Mouse (Mus musculus): ENCODE measurements around the gene 4931406P16Rik.
"Not testable (repeated sequence)": the region's sequence is repeated elsewhere in the genome, so short reads cannot be mapped to it uniquely, and the experiment has no call there.

Gene 4931406P16Rik

GRCm38 (mm10) chr7:34313443-34313875 lies at the start of gene 4931406P16Rik:
4931406P16Rik (minus strand) TSS chr7:34313551.
- DNase-seq = peak; percentile 92 to 95

GRCm38 (mm10) chr7:34355629-34356028 lies 42.3 kb upstream of the 4931406P16Rik start:
- no peak for DNase-seq

GRCm38 (mm10) chr7:34351997-34352396 lies 38.6 kb upstream of the 4931406P16Rik start:
- DNase-seq = peak; percentile 27 to 41

GRCm38 (mm10) chr7:34350166-34350565 lies 36.8 kb upstream of the 4931406P16Rik start:
- DNase-seq = no peak

- no peak for DNase-seq
These were observed 34.7 kb upstream of the 4931406P16Rik start for GRCm38 (mm10) chr7:34348011-34348410.

- DNase-seq = no peak
These were observed 33.7 kb upstream of the 4931406P16Rik start for GRCm38 (mm10) chr7:34347041-34347440.

GRCm38 (mm10) chr7:34346505-34346904 lies 33.2 kb upstream of the 4931406P16Rik start:
- DNase-seq = no peak

GRCm38 (mm10) chr7:34342040-34342793 lies 28.9 kb upstream of the 4931406P16Rik start:
- peak in 1 of 2 experiments; percentile 18 for DNase-seq

GRCm38 (mm10) chr7:34340841-34341240 lies 27.5 kb upstream of the 4931406P16Rik start:
- DNase-seq = no peak

GRCm38 (mm10) chr7:34339164-34339489 lies 25.8 kb upstream of the 4931406P16Rik start:
- no peak for DNase-seq

GRCm38 (mm10) chr7:34338445-34339163 lies 25.3 kb upstream of the 4931406P16Rik start:
- DNase-seq = no peak

- no peak for DNase-seq
These were observed 23.9 kb upstream of the 4931406P16Rik start for GRCm38 (mm10) chr7:34337268-34337667.

- DNase-seq = not testable (repeated sequence)
These were observed 23.2 kb upstream of the 4931406P16Rik start for GRCm38 (mm10) chr7:34336545-34336944.

GRCm38 (mm10) chr7:34327493-34327892 lies 14.1 kb upstream of the 4931406P16Rik start:
- no peak for DNase-seq

- DNase-seq = no peak
These were observed 11.5 kb upstream of the 4931406P16Rik start for GRCm38 (mm10) chr7:34324857-34325256.

GRCm38 (mm10) chr7:34324005-34324404 lies 10.7 kb upstream of the 4931406P16Rik start:
- no peak for DNase-seq

- peak in 1 of 2 experiments; percentile 31 for DNase-seq
These were observed 10.0 kb upstream of the 4931406P16Rik start for GRCm38 (mm10) chr7:34323351-34323750.

GRCm38 (mm10) chr7:34321958-34322357 lies 8.6 kb upstream of the 4931406P16Rik start:
- DNase-seq = no peak

- DNase-seq = no peak
These were observed 7.8 kb upstream of the 4931406P16Rik start for GRCm38 (mm10) chr7:34321119-34321518.

- DNase-seq = peak; percentile 55 to 69
These were observed 6.6 kb upstream of the 4931406P16Rik start for GRCm38 (mm10) chr7:34319957-34320356.

- DNase-seq = peak; percentile 43 to 57
These were observed 5.8 kb upstream of the 4931406P16Rik start for GRCm38 (mm10) chr7:34319123-34319522.

GRCm38 (mm10) chr7:34317901-34318476 lies 4.6 kb upstream of the 4931406P16Rik start:
- DNase-seq = peak; percentile 66 to 72

- DNase-seq = peak; percentile 75 to 86
These were observed 437 bp downstream of the 4931406P16Rik start for GRCm38 (mm10) chr7:34312786-34313442.

Data from kidney, postnatal 4 days (tissue).